Mouse (Mus musculus) C2C12 (cell line): ENCODE data around the gene Slc22a3. TPM values are rescaled to one million over a fixed set of nuclear protein-coding genes. Genes with fewer than 3 reads are reported as not detected.

Experiments
- H3K27me3 ChIP-seq: one replicate; pipeline ENCODE4 v1.6.1; 2011; ENCODE audit not compliant: control insufficient read depth, insufficient read depth, insufficient read length
- H3K36me3 ChIP-seq: one replicate; pipeline ENCODE4 v1.6.1; 2011; ENCODE audit not compliant: control insufficient read depth, insufficient read depth
- H3K4me3 ChIP-seq: one replicate; pipeline ENCODE4 v1.5.1; 2011; ENCODE audit warnings: mild to moderate bottlenecking, control low read depth; ENCODE audit not compliant: poor library complexity, insufficient read depth, severe bottlenecking
- H3K79me2 ChIP-seq: one replicate; pipeline ENCODE4 v1.6.1; 2011; ENCODE audit not compliant: control insufficient read depth, insufficient read depth
- H3K79me3 ChIP-seq: one replicate; pipeline ENCODE4 v1.6.1; 2011; ENCODE audit warnings: low read depth, control low read depth
- H3ac ChIP-seq: one replicate; pipeline ENCODE3; 2011; ENCODE audit warnings: low read depth; ENCODE audit not compliant: control insufficient read depth, insufficient read length
- CEBPB ChIP-seq: IDR thresholded peaks from one replicate; pipeline ENCODE4 v1.6.1; 2011; ENCODE audit warnings: low read depth, mild to moderate bottlenecking, control low read depth, moderate library complexity
- CTCF ChIP-seq: IDR thresholded peaks from one replicate; pipeline ENCODE4 v1.5.1; 2011; ENCODE audit not compliant: control insufficient read depth, insufficient read depth, insufficient read length
- FOSL1 ChIP-seq: IDR thresholded peaks from one replicate; pipeline ENCODE4 v1.8.0; 2011; ENCODE audit warnings: mild to moderate bottlenecking, low read length; ENCODE audit not compliant: poor library complexity, insufficient read depth, severe bottlenecking
- MAX ChIP-seq: IDR thresholded peaks from one replicate; pipeline ENCODE4 v1.6.1; 2011; ENCODE audit warnings: mild to moderate bottlenecking, control low read depth
- MYOD1 ChIP-seq: IDR thresholded peaks from one replicate; pipeline ENCODE4 v1.6.1; 2011; ENCODE audit warnings: low read depth; ENCODE audit not compliant: control insufficient read depth, insufficient read length
- MYOG ChIP-seq: IDR thresholded peaks from one replicate; pipeline ENCODE4 v1.6.1; 2011; ENCODE audit not compliant: control insufficient read depth, insufficient read length; ENCODE audit errors: extremely low read depth
- USF1 ChIP-seq: IDR thresholded peaks from one replicate; pipeline ENCODE4 v1.6.1; 2011; ENCODE audit warnings: low read depth, mild to moderate bottlenecking, control low read depth, moderate library complexity
- polyA plus RNA-seq: library from polyadenylated mRNA; unstranded; fragments of >200 nt; fragmentation: generic; extraction: Trizol; gene quantifications from one replicate; pipeline ENCODE4 v1.2.1, GENCODE M21; 2012; ENCODE audit warnings: missing spikeins

Gene Slc22a3
- polyA plus RNA-seq, 1 experiment, result not detected

GRCm38 (mm10) chr17:12427156-12427555, 80.3 kb downstream of the Slc22a3 start:
- no peak for TF ChIP-seq MAX
- no peak for TF ChIP-seq MYOD1
- TF ChIP-seq CEBPB, result no peak
- TF ChIP-seq USF1, result no peak
- no peak for TF ChIP-seq CTCF
- no peak for TF ChIP-seq FOSL1
- no peak for TF ChIP-seq MYOG
- Histone ChIP-seq H3K27me3 (peaks cover 48% of the 10 kb centered on the region), H3K79me3 (no peaks in the 10 kb centered on the region), H3K79me2 (no peaks in the 10 kb centered on the region), H3ac (no peak overlapping the region), H3K4me3 (no peak overlapping the region), H3K36me3 (no peaks in the 10 kb centered on the region)

GRCm38 (mm10) chr17:12422143-12422542, 85.4 kb downstream of the Slc22a3 start:
- Histone ChIP-seq H3ac (no peak overlapping the region), H3K79me2 (no peaks in the 10 kb centered on the region), H3K27me3 (peaks cover 42% of the 10 kb centered on the region), H3K36me3 (no peaks in the 10 kb centered on the region), H3K4me3 (no peak overlapping the region), H3K79me3 (no peaks in the 10 kb centered on the region)
- TF ChIP-seq MAX, result no peak
- TF ChIP-seq MYOG, result no peak
- no peak for TF ChIP-seq FOSL1
- TF ChIP-seq MYOD1, result no peak
- TF ChIP-seq CEBPB, result no peak
- no peak for TF ChIP-seq USF1
- TF ChIP-seq CTCF, result no peak

GRCm38 (mm10) chr17:12420886-12421574, 86.5 kb downstream of the Slc22a3 start:
- no peaks in the 10 kb centered on the region for H3K36me3 ChIP-seq
- peaks cover 36% of the 10 kb centered on the region for H3K27me3 ChIP-seq
- TF ChIP-seq MAX (no peak), CTCF (no peak), USF1 (no peak), CEBPB (no peak), MYOD1 (no peak), FOSL1 (no peak), MYOG (no peak)
- H3K79me2 ChIP-seq, result no peaks in the 10 kb centered on the region
- no peak overlapping the region for H3ac ChIP-seq
- no peaks in the 10 kb centered on the region for H3K79me3 ChIP-seq
- no peak overlapping the region for H3K4me3 ChIP-seq

GRCm38 (mm10) chr17:12419491-12420079, 87.9 kb downstream of the Slc22a3 start:
- Histone ChIP-seq H3K27me3 (peaks cover 26% of the 10 kb centered on the region), H3K79me2 (no peaks in the 10 kb centered on the region), H3K36me3 (no peaks in the 10 kb centered on the region), H3K4me3 (no peak overlapping the region), H3ac (no peak overlapping the region), H3K79me3 (no peaks in the 10 kb centered on the region)
- no peak for TF ChIP-seq USF1
- no peak for TF ChIP-seq MYOG
- TF ChIP-seq FOSL1, result no peak
- no peak for TF ChIP-seq MAX
- no peak for TF ChIP-seq CEBPB
- no peak for TF ChIP-seq MYOD1
- no peak for TF ChIP-seq CTCF

GRCm38 (mm10) chr17:12416250-12416895, 91.1 kb downstream of the Slc22a3 start:
- TF ChIP-seq MYOG, result no peak
- TF ChIP-seq CTCF, result peak; percentile 40
- no peaks in the 10 kb centered on the region for H3K79me2 ChIP-seq
- no peak overlapping the region for H3K4me3 ChIP-seq
- no peak overlapping the region for H3ac ChIP-seq
- peaks cover 29% of the 10 kb centered on the region for H3K27me3 ChIP-seq
- no peaks in the 10 kb centered on the region for H3K36me3 ChIP-seq
- H3K79me3 ChIP-seq, result no peaks in the 10 kb centered on the region
